Mouse (Mus musculus): ENCODE measurements around the gene Gp6. TPM values are rescaled to one million over a fixed set of nuclear protein-coding genes. Genes with fewer than 3 reads are reported as not detected.

Gene Gp6
- polyA plus RNA-seq (2015; fragmentation: Nextera tagmentation; extraction: Ambion mirVana) = 0.04 and 0.05 TPM in 2 replicates

- H3K4me1 ChIP-seq (ENCODE audit: control insufficient read depth, insufficient read depth, low read depth, low read length) = no peaks in the 10 kb centered on the region
- no peak within 1 kb of the TSS for H3K4me2 ChIP-seq (ENCODE audit: low read length)
- H3K36me3 ChIP-seq (ENCODE audit: control insufficient read depth, insufficient read depth, low read length) = no peaks in the 10 kb centered on the region
- H3K27me3 ChIP-seq (replicated peaks; ENCODE audit: control insufficient read depth, insufficient read depth, low read length) = no peaks in the 10 kb centered on the region
- no peak within 1 kb of the TSS for H3K9ac ChIP-seq (ENCODE audit: low read depth, low read length)
- ATAC-seq = no peak
- no peak within 1 kb of the TSS for H3K4me3 ChIP-seq (ENCODE audit: low read length)
- no peak within 1 kb of the TSS for H3K27ac ChIP-seq (ENCODE audit: low read depth, low read length)
- H3K9me3 ChIP-seq (ENCODE audit: control insufficient read depth, low read length) = no peaks in the 10 kb centered on the region
- 95% methylated on average over 1 of the region's 1 CpGs for WGBS
These were observed at the start of gene Gp6 for GRCm38 (mm10) chr7:4397730-4398129. Gene Gp6 (minus strand): TSS chr7:4397744.

DNA sequence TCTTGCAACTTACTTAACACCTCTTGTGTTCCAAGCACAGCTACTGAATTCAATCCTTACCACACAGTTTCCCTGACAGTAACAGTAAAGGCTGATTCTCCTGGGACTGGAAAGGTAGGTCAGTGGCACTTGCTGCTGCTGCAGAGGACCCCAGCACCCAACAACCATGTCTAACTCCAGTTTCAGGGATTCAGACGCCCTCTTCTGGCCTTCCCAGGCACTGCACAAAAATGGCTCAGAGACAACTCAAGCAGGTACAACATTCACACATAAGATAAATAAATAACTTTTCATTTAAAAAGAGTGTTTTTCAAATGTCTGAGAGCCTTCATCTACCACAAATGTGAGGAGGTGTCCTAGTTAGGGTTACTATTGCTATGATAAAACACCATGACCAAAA, 49.6 kb upstream of the Gp6 start:
- ATAC-seq = no peak
- no peaks in the 10 kb centered on the region for H3K9me3 ChIP-seq (ENCODE audit: control insufficient read depth, low read length)
- H3K4me1 ChIP-seq (ENCODE audit: control insufficient read depth, insufficient read depth, low read depth, low read length) = peaks cover 4% of the 10 kb centered on the region
- H3K36me3 ChIP-seq (ENCODE audit: control insufficient read depth, insufficient read depth, low read length) = peaks cover 10% of the 10 kb centered on the region
- WGBS = 0% methylated on average over 1 of the region's 1 CpGs
- no peak overlapping the region for H3K27ac ChIP-seq (ENCODE audit: low read depth, low read length)
- no peak overlapping the region for H3K4me3 ChIP-seq (ENCODE audit: low read length)
- no peaks in the 10 kb centered on the region for H3K27me3 ChIP-seq (replicated peaks; ENCODE audit: control insufficient read depth, insufficient read depth, low read length)
- no peak overlapping the region for H3K9ac ChIP-seq (ENCODE audit: low read depth, low read length)
- no peak overlapping the region for H3K4me2 ChIP-seq (ENCODE audit: low read length)

- Histone ChIP-seq H3K9me3 (ENCODE audit: control insufficient read depth, low read length) (no peaks in the 10 kb centered on the region), H3K4me2 (ENCODE audit: low read length) (peak within 1 kb of the TSS; percentile 54), H3K36me3 (ENCODE audit: control insufficient read depth, insufficient read depth, low read length) (peaks cover 23% of the 10 kb centered on the region), H3K27ac (ENCODE audit: low read depth, low read length) (peak within 1 kb of the TSS; percentile 87), H3K9ac (ENCODE audit: low read depth, low read length) (peak within 1 kb of the TSS; percentile 81), H3K4me3 (ENCODE audit: low read length) (peak within 1 kb of the TSS; percentile 66), H3K27me3 (replicated peaks; ENCODE audit: control insufficient read depth, insufficient read depth, low read length) (no peaks in the 10 kb centered on the region), H3K4me1 (ENCODE audit: control insufficient read depth, insufficient read depth, low read depth, low read length) (peaks cover 4% of the 10 kb centered on the region)
- peak; percentile 96 for ATAC-seq
- under 1% methylated on average over 34 of the region's 35 CpGs for WGBS
These were observed 47.8 kb upstream of the Gp6 start, which contains the start of gene Rdh13 for GRCm38 (mm10) chr7:4445216-4445791. Gene Rdh13 (minus strand): TSS chr7:4445649.

GRCm38 (mm10) chr7:4440549-4440948, 43.0 kb upstream of the Gp6 start:
- H3K9ac ChIP-seq (ENCODE audit: low read depth, low read length) = no peak overlapping the region
- no peak overlapping the region for H3K4me2 ChIP-seq (ENCODE audit: low read length)
- H3K4me3 ChIP-seq (ENCODE audit: low read length) = no peak overlapping the region
- no peak for ATAC-seq
- H3K27me3 ChIP-seq (replicated peaks; ENCODE audit: control insufficient read depth, insufficient read depth, low read length) = no peaks in the 10 kb centered on the region
- no peak overlapping the region for H3K27ac ChIP-seq (ENCODE audit: low read depth, low read length)
- 93% methylated on average over 10 of the region's 10 CpGs for WGBS
- H3K9me3 ChIP-seq (ENCODE audit: control insufficient read depth, low read length) = no peaks in the 10 kb centered on the region
- peaks cover 30% of the 10 kb centered on the region for H3K36me3 ChIP-seq (ENCODE audit: control insufficient read depth, insufficient read depth, low read length)
- peaks cover 4% of the 10 kb centered on the region for H3K4me1 ChIP-seq (ENCODE audit: control insufficient read depth, insufficient read depth, low read depth, low read length)

- H3K4me3 ChIP-seq (ENCODE audit: low read length) = no peak overlapping the region
- no peak overlapping the region for H3K4me2 ChIP-seq (ENCODE audit: low read length)
- no peak for ATAC-seq
- WGBS = 91% methylated on average over 2 of the region's 2 CpGs
- H3K36me3 ChIP-seq (ENCODE audit: control insufficient read depth, insufficient read depth, low read length) = peaks cover 39% of the 10 kb centered on the region
- no peak overlapping the region for H3K27ac ChIP-seq (ENCODE audit: low read depth, low read length)
- H3K9ac ChIP-seq (ENCODE audit: low read depth, low read length) = no peak overlapping the region
- no peaks in the 10 kb centered on the region for H3K9me3 ChIP-seq (ENCODE audit: control insufficient read depth, low read length)
- H3K27me3 ChIP-seq (replicated peaks; ENCODE audit: control insufficient read depth, insufficient read depth, low read length) = no peaks in the 10 kb centered on the region
- H3K4me1 ChIP-seq (ENCODE audit: control insufficient read depth, insufficient read depth, low read depth, low read length) = no peaks in the 10 kb centered on the region
These were observed 40.2 kb upstream of the Gp6 start for GRCm38 (mm10) chr7:4437721-4438120.

DNA sequence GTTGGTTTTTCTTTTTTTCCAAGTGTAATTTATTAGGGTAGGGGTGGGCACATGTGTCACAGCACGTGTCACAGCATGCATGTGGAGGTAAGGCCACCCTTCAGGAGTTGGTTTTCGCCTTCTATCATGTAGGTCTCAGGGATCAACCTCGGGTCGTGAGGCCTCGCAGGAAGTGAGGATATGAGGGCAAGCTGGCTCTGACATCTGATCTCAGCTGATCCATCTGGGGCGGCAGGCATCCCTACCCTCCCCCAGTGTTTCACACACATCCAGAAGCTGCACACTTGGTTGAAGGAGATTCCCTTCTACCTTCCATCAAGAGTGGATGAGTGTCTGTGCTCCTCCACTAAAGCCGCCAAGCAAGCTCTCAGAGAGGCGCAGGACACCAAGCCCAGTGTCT, 34.5 kb upstream of the Gp6 start:
- Histone ChIP-seq H3K4me3 (ENCODE audit: low read length) (no peak overlapping the region), H3K4me2 (ENCODE audit: low read length) (no peak overlapping the region), H3K27me3 (replicated peaks; ENCODE audit: control insufficient read depth, insufficient read depth, low read length) (no peaks in the 10 kb centered on the region), H3K36me3 (ENCODE audit: control insufficient read depth, insufficient read depth, low read length) (peaks cover 58% of the 10 kb centered on the region), H3K9ac (ENCODE audit: low read depth, low read length) (no peak overlapping the region), H3K27ac (ENCODE audit: low read depth, low read length) (no peak overlapping the region), H3K4me1 (ENCODE audit: control insufficient read depth, insufficient read depth, low read depth, low read length) (no peaks in the 10 kb centered on the region), H3K9me3 (ENCODE audit: control insufficient read depth, low read length) (no peaks in the 10 kb centered on the region)
- no peak for ATAC-seq
- 93% methylated on average over 8 of the region's 8 CpGs for WGBS

- no peak for ATAC-seq
- H3K4me3 ChIP-seq (ENCODE audit: low read length) = no peak overlapping the region
- peaks cover 59% of the 10 kb centered on the region for H3K36me3 ChIP-seq (ENCODE audit: control insufficient read depth, insufficient read depth, low read length)
These were observed 34.0 kb upstream of the Gp6 start for GRCm38 (mm10) chr7:4431548-4431947.

GRCm38 (mm10) chr7:4430246-4430844, 32.8 kb upstream of the Gp6 start:
- Histone ChIP-seq H3K27ac (ENCODE audit: low read depth, low read length) (no peak overlapping the region), H3K4me1 (ENCODE audit: control insufficient read depth, insufficient read depth, low read depth, low read length) (no peaks in the 10 kb centered on the region), H3K9me3 (ENCODE audit: control insufficient read depth, low read length) (no peaks in the 10 kb centered on the region), H3K27me3 (replicated peaks; ENCODE audit: control insufficient read depth, insufficient read depth, low read length) (no peaks in the 10 kb centered on the region), H3K36me3 (ENCODE audit: control insufficient read depth, insufficient read depth, low read length) (peaks cover 63% of the 10 kb centered on the region), H3K9ac (ENCODE audit: low read depth, low read length) (no peak overlapping the region), H3K4me2 (ENCODE audit: low read length) (no peak overlapping the region), H3K4me3 (ENCODE audit: low read length) (no peak overlapping the region)
- no peak for ATAC-seq
- 96% methylated on average over 9 of the region's 9 CpGs for WGBS

More at GRCm38 (mm10) chr7:4431548-4431947, 34.0 kb upstream of the Gp6 start:
- Histone ChIP-seq H3K9ac (ENCODE audit: low read depth, low read length) (no peak overlapping the region), H3K27me3 (replicated peaks; ENCODE audit: control insufficient read depth, insufficient read depth, low read length) (no peaks in the 10 kb centered on the region), H3K9me3 (ENCODE audit: control insufficient read depth, low read length) (no peaks in the 10 kb centered on the region), H3K4me2 (ENCODE audit: low read length) (no peak overlapping the region), H3K4me1 (ENCODE audit: control insufficient read depth, insufficient read depth, low read depth, low read length) (no peaks in the 10 kb centered on the region), H3K27ac (ENCODE audit: low read depth, low read length) (no peak overlapping the region)
- 83% methylated on average over 6 of the region's 6 CpGs for WGBS

DNA sequence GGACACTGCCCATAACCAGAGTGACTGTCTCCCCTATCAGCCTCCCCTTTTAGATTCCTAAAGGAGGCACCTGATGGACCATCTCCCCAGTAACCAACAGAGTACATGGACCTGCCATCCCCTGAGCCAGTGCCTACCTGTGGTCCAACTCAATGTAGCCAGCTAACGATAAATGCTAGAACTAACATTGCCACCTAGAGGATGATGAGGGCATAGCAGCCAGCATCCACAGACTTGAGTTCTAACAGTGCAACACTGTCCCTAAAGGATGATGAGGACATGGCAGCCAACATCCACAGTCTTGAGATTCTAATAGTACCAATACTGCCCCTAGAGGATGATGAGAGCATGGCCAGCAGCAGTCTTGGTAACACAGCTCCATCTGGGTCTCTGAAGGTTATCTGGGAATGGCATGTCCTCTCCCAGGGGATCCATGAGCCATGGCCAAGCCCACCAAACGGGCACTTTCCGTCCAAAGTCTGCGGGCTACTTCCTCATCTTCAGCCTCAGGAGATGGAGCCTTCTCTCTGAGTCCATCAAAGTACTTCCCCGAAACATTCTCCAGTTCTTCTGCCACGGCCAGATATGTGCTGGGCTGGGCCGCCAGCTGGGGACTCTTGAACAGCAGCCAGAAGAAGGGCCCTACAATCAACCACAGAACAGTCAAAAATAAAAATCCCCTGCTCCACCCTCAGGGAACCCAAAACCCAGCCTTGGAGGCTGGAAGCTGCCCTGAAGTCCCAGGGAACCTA, 29.8 kb upstream of the Gp6 start:
- peak; percentile 93 for ATAC-seq

More for the DNA sequence above, 29.8 kb upstream of the Gp6 start:
- 74% methylated on average over 7 of the region's 7 CpGs for WGBS
- Histone ChIP-seq H3K27ac (ENCODE audit: low read depth, low read length) (no peak overlapping the region), H3K27me3 (replicated peaks; ENCODE audit: control insufficient read depth, insufficient read depth, low read length) (no peaks in the 10 kb centered on the region), H3K4me2 (ENCODE audit: low read length) (no peak overlapping the region), H3K9ac (ENCODE audit: low read depth, low read length) (no peak overlapping the region), H3K9me3 (ENCODE audit: control insufficient read depth, low read length) (no peaks in the 10 kb centered on the region), H3K36me3 (ENCODE audit: control insufficient read depth, insufficient read depth, low read length) (peaks cover 58% of the 10 kb centered on the region), H3K4me3 (ENCODE audit: low read length) (no peak overlapping the region), H3K4me1 (ENCODE audit: control insufficient read depth, insufficient read depth, low read depth, low read length) (no peaks in the 10 kb centered on the region)
